In genomic region chr4:136600536-136600935, GRCm38 (mm10) we compare ENCODE assay signal across 9 mouse cellular contexts. TPM values are rescaled to one million over a fixed set of nuclear protein-coding genes. Genes with fewer than 3 reads are reported as not detected.
A peak's percentile ranks its signal among the peaks of the same experiment; 100 is the strongest.
DNase-seq lines count a peak whose midpoint lies in the region; ATAC-seq and TF ChIP-seq lines count a peak whose summit lies in the region.
"Had no signal": no experiment of that assay in that cellular context is flagged by ENCODE, and none has a peak within 500 bp of the region (broad histone marks: within the 10 kb centered on the region; RNA-seq: fewer than 3 reads in every experiment).

No protein-coding gene starts in this region.

- no peak for TF ChIP-seq CTCF in E14TG2a.4 (conservative IDR thresholded peaks at IDR 0.05; ENCODE audit: low read length)

- H3K27me3 ChIP-seq in heart, embryonic 10.5 days (ENCODE audit: insufficient read depth, poor library complexity, severe bottlenecking): no peaks in the 10 kb centered on the region
- no peaks in the 10 kb centered on the region for H3K27me3 ChIP-seq in E14TG2a.4 (ENCODE audit: insufficient read depth, low read length)
- H3K27me3 ChIP-seq in hindbrain, embryonic 10.5 days (ENCODE audit: insufficient read depth, poor library complexity, severe bottlenecking): no peaks in the 10 kb centered on the region
- no peaks in the 10 kb centered on the region for H3K27me3 ChIP-seq in liver, embryonic 15.5 days

- no peaks in the 10 kb centered on the region for H3K9me3 ChIP-seq in heart, embryonic 10.5 days
- no peaks in the 10 kb centered on the region for H3K9me3 ChIP-seq in E14TG2a.4 (ENCODE audit: low read length)
- no peaks in the 10 kb centered on the region for H3K9me3 ChIP-seq in hindbrain, embryonic 10.5 days
- no peaks in the 10 kb centered on the region for H3K9me3 ChIP-seq in liver, embryonic 15.5 days (replicated peaks)

- DNase-seq in heart, embryonic 10.5 days (ENCODE audit: low spot score): no peak
- no peak for DNase-seq in heart, postnatal 36 days
- DNase-seq in hindbrain, embryonic 10.5 days (ENCODE audit: low spot score): no peak
- no peak for DNase-seq in testis, postnatal 14 days (ENCODE audit: low spot score)
- DNase-seq in cerebellum, adult 8-10 months: no peak
- no peak for DNase-seq in yolk sac, embryonic 10.5 days (ENCODE audit: low spot score)
- DNase-seq: kidney, postnatal 10 days had no signal

- no peak overlapping the region for H3K27ac ChIP-seq in heart, embryonic 10.5 days
- H3K27ac ChIP-seq in hindbrain, embryonic 10.5 days: no peak overlapping the region
- H3K27ac ChIP-seq in liver, embryonic 15.5 days (replicated peaks): no peak overlapping the region

- H3K4me2 ChIP-seq in liver, embryonic 15.5 days: peak overlapping the region; percentile 77

- intact Hi-C loops in heart, postnatal 36 days (cut with DNase I): loop anchor here (5.0 kb wide), 3 partner anchors 73 to 548 kb away; partner anchors contain the start of genes 6030445D17Rik and Rpl11

- peaks cover 15% of the 10 kb centered on the region for H3K4me1 ChIP-seq in heart, embryonic 10.5 days
- peaks cover 65% of the 10 kb centered on the region for H3K4me1 ChIP-seq in E14TG2a.4 (replicated peaks; ENCODE audit: low read depth, low read length)
- peaks cover 20% of the 10 kb centered on the region for H3K4me1 ChIP-seq in hindbrain, embryonic 10.5 days (replicated peaks)
- H3K4me1 ChIP-seq in liver, embryonic 15.5 days (replicated peaks): peaks cover 27% of the 10 kb centered on the region

- ATAC-seq in liver, embryonic 15.5 days (ENCODE audit: insufficient read depth): no peak

- peaks cover 4% of the 10 kb centered on the region; the same call in 1 of the 2 replicates for H3K36me3 ChIP-seq in heart, embryonic 10.5 days
- H3K36me3 ChIP-seq in E14TG2a.4 (ENCODE audit: insufficient read depth, low read length): peaks cover 4% of the 10 kb centered on the region; the same call in 1 of the 2 replicates
- H3K36me3 ChIP-seq in hindbrain, embryonic 10.5 days: peaks cover 17% of the 10 kb centered on the region; the same call in 1 of the 2 replicates
- no peaks in the 10 kb centered on the region for H3K36me3 ChIP-seq in liver, embryonic 15.5 days (replicated peaks)

- 0 out of 2 replicates have a peak overlapping the region, but pooled peaks have one; percentile 98 for H3K9ac ChIP-seq in liver, embryonic 15.5 days

- 74% methylated on average over 2 of the region's 2 CpGs for WGBS in heart, embryonic 10.5 days
- WGBS in hindbrain, embryonic 10.5 days: 88% methylated on average over 2 of the region's 2 CpGs
- 73% methylated on average over 2 of the region's 2 CpGs for WGBS in liver, embryonic 15.5 days (ENCODE audit: insufficient replicate concordance)

- H3K4me3 ChIP-seq in heart, embryonic 10.5 days: peak overlapping the region; percentile 100
- H3K4me3 ChIP-seq in E14TG2a.4 (replicated peaks; ENCODE audit: low read length): peak overlapping the region; percentile 95
- H3K4me3 ChIP-seq in hindbrain, embryonic 10.5 days: peak overlapping the region; percentile 99
- H3K4me3 ChIP-seq in liver, embryonic 15.5 days (replicated peaks): 0 out of 2 replicates have a peak overlapping the region, but pooled peaks have one; percentile 99

RNA-seq across cellular contexts. Expression of gene Kdm1a, which starts 2.0 kb away (rescaled TPM):
- polyA plus RNA-seq in heart, embryonic 10.5 days (2016; fragmentation: Nextera tagmentation; extraction: Ambion mirVana): 31.5 and 50.1 TPM in 2 replicates
- 10 to 100 TPM; 28.4 to 33.7 TPM for total RNA-seq in heart, postnatal 36 days (2021)
- 54.6 and 61.0 TPM in 2 replicates for polyA plus RNA-seq in hindbrain, embryonic 10.5 days (2016; fragmentation: Nextera tagmentation; extraction: Ambion mirVana)
- 9.5 and 9.7 TPM in 2 replicates for polyA plus RNA-seq in liver, embryonic 15.5 days (2015; fragmentation: Nextera tagmentation; extraction: Ambion mirVana)

RNA-seq across cellular contexts. Expression of gene Tex46, which starts 9.7 kb away (rescaled TPM):
- polyA plus RNA-seq in heart, embryonic 10.5 days (2016; fragmentation: Nextera tagmentation; extraction: Ambion mirVana): not detected in 2 replicates
- total RNA-seq in heart, postnatal 36 days (2021): not detected
- not detected in 2 replicates for polyA plus RNA-seq in hindbrain, embryonic 10.5 days (2016; fragmentation: Nextera tagmentation; extraction: Ambion mirVana)
- not detected in 2 replicates for polyA plus RNA-seq in liver, embryonic 15.5 days (2015; fragmentation: Nextera tagmentation; extraction: Ambion mirVana)

RNA-seq across cellular contexts. Expression of gene Lactbl1, which starts 21.9 kb away (rescaled TPM):
- not detected in 2 replicates for polyA plus RNA-seq in heart, embryonic 10.5 days (2016; fragmentation: Nextera tagmentation; extraction: Ambion mirVana)
- total RNA-seq in heart, postnatal 36 days (2021): not detected
- polyA plus RNA-seq in hindbrain, embryonic 10.5 days (2016; fragmentation: Nextera tagmentation; extraction: Ambion mirVana): 0.05 TPM in 1 of 2 replicates, not detected in the other
- not detected in 2 replicates for polyA plus RNA-seq in liver, embryonic 15.5 days (2015; fragmentation: Nextera tagmentation; extraction: Ambion mirVana)
